Mouse (Mus musculus) retina, adult 2 months (tissue): ENCODE data around the gene Coa3.

ENCODE experiments used
- DNase-seq: peaks from one replicate; pipeline ENCODE4 v3.0.0-alpha.2; 2012; ENCODE audit warnings: low read depth, low spot score

The Coa3 gene

GRCm38 (mm10) chr11:101282896-101283295 is 4.0 kb upstream of the Coa3 start:
- DNase-seq: no peak

DNA sequence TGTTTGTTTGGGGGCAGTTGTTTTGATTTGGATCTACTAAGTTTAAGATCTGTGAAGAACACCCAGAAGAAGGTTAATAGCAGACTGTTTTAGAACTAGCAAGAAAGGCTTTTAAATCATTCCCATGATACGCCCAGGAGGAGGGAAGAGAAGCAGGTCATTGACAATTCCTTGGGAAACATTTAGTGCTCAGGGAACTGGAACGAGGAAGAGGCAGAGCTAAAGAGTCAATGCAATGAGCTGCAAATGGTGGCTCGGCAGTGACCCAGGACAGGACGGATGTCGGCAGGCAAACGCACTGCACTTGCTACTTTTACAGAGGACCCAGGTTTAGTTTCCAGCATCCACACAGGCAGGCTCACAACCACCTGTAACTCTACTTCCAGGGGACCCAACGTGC is 1.9 kb upstream of the Coa3 start:
- no peak for DNase-seq

DNA sequence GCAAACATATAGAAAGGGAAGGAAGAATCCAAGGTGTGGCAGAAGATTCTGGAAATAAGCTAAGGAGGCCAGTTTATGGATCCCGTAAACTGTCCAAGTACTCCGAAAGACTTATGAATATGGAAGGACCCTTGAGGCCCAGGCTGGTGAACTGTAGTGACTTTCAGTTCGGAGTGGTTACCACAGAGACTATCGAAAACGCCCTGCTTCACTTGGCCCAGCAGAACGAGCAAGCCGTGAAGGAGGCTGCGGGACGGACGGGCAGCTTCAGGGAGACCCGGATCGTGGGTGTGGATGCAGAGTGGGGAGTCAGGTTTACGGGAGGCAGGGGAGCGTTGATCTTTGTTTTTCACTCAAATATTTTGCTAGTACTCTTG is 267 bp upstream of the Coa3 start:
- DNase-seq: no peak

GRCm38 (mm10) chr11:101277381-101278222 is 1.3 kb downstream of the Coa3 start:
- DNase-seq: no peak

DNA sequence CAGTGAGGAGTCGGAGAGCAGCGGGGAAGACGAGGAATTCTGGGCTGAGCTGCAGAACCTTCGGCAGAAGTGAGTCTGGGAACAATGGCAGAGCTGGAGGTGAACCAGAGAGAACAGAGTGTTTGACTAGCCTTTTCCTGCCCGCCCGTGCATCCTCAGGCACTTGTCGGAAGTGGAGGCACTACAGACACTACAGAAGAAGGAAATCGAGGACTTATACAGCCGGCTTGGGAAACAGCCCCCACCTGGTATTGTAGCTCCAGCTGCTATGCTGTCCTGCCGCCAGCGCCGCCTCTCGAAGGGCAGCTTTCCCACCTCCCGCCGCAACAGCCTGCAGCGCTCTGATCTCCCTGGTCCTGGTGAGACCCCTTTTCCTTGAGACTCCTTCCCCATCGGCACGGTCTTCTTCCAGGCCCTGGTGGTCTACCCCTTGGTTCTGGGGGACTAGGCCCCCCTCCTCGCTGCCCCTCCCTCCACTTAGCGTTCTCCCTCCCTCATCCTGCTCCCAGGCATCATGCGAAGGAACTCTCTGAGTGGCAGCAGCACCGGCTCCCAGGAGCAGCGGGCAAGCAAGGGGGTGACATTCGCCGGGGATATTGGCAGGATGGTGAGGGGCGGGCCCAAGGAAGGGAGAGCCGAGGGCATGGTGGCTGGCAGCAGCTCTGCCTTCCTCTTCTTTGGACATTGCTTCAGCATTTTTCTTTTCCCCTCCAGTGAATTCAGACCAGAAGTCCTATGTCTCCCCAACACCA is 2.4 kb downstream of the Coa3 start:
- no peak for DNase-seq

- DNase-seq: no peak
Observed at GRCm38 (mm10) chr11:101275309-101275708, 3.6 kb downstream of the Coa3 start.

DNA sequence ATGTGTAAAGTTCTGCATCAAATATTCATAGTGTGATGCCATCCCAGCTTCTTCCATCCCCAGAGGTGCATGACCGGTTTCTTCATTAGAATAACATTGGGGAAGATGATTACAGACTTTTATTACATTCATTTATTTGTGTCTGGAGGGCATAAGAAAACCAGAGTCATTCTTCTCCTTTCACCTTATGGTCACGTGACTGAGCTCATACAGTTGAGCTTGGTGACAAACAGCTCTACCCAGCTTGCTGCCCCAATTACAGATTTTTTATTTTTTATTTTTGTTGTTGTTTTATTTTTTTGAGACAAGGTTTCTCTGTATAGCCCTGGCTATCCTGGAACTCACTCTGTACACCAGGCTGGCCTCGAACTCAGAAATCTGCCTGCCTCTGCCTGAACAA is 6.5 kb downstream of the Coa3 start:
- no peak for DNase-seq

DNA sequence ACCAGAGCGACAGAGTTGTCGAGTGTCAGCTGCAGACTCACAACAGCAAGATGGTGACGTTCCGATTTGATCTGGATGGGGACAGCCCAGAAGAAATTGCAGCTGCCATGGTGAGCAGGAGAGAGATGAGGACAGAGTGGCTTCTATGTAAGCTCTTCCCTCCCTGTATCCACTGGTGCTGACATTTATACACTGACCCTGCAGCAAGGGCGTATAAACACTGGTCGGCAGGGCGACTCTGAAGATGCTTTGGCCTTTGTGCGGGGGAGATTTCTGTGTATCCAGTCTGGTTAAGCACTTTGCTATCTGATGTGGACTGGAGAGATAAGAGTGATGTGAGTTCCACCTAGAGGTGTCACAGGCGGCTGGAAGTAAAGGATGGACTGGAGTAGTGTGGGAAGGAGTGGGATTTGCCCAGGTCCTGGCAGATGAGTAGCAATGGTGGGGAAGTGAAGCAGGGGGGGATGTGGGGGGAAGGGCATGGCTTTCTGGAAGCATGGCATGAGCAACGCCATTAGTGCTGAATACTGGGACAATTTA is 9.3 kb downstream of the Coa3 start:
- DNase-seq: peak; percentile 56

- no peak for DNase-seq
Observed at GRCm38 (mm10) chr11:101265906-101266305, 13.0 kb downstream of the Coa3 start.

DNA sequence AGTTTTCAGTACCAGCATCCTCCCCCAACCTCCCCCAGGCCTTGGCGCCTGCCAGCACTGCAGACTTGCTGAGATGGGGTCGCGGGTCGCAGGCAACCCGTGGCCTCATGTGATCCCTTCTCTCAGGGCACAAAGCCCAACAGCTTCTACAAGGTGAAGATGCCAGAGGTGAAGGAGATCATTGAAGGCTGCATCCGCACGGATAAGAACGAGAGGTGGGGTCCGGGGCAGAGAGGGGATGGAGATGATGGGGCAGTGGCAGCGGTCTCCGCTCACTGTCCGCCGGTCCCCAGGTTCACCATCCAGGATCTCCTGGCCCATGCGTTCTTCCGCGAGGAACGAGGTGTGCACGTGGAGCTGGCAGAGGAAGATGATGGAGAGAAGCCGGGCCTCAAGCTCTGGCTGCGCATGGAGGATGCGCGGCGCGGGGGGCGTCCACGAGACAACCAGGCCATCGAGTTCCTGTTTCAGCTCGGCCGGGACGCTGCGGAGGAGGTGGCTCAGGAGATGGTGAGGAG is 13.9 kb downstream of the Coa3 start:
- DNase-seq: no peak

DNA sequence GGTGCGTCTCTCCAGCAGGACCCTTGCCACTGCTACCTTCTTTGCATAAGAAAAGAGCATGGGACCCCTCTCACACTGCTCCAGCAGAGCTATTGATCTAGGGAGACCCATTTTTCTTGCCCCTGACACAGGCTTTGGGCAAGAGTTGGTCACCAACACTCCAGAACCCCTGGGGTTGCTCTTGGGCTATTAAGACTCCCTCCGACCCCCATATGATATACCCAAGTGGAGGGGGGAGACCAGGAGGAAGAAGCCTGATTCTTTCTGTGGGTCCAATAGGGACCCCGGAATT is 15.0 kb downstream of the Coa3 start:
- no peak for DNase-seq

- DNase-seq: no peak
Observed at GRCm38 (mm10) chr11:101263138-101263988, 15.6 kb downstream of the Coa3 start.

DNA sequence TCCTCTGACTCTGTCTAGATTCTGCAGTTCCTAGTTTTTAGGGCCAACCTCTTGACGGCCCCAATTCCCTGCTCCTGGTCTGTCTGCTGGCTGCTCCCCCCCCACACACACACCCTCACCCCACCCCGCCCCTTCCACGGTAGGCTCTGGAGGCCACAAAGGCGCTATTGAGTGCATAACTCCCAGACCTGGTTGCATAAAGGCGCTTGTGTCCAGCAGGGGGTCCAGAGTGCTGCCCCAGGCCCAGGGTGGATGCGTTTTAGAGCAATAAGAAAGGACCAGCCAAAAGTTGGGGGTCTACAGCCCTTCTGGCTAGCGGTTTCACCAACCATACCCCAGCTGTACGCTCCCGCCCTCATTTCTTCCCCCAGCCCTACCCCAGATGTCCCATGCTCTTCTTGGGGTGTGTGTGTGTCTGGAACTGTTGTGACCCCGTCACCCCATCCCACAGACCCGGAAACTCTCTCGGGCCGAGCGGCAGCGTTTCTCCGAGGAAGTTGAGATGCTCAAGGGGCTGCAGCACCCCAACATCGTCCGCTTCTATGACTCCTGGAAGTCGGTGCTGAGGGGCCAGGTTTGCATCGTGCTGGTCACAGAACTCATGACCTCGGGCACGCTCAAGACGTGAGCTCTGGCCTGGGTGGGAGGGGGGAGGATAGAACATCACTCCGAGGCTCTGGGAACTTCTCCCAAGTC is 16.5 kb downstream of the Coa3 start:
- DNase-seq: no peak

GRCm38 (mm10) chr11:101260826-101261380 is 18.0 kb downstream of the Coa3 start:
- no peak for DNase-seq

DNA sequence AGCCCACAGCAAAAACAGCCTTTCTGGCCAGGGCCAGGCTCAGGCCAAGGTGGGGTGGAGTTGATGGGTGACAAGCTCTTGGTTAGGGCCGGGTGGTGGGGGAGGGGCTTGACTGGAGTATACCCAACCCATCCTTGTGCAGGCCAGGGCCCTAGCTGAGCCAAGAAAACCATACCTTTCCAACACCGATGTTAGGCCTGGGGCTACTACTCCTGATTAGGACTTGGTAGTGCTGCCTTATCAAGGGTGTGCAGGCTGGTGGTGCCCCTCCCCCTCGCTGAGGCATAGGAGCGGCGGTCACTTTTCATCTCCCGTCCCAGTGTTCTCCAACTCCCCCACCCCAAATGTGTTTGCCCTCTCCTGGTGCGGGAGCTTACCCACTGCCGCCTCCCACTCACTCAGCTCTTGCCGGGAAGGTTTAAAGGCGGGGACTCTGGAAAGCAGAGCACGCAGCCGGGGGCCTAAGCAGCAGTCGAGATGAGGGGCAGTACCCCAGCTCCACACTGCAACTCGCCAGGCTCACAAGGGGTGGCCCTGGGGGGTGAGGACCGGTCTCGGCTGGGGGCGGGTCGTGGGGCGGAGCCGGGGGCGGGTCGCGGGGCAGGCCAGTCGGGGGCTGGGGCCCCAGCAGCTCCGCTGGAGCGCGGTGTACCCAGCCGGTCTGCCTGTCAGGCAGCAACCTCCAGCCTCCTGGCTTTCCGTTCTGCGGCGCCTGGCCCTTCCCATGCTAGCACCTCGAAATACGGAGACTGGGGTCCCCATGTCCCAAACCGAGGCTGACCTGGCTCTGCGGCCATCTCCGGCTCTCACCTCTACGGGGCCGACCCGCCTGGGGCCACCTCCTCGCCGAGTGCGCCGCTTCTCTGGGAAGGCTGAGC is 18.7 kb downstream of the Coa3 start, which contains the start of gene Wnk4:
TSS of gene Wnk4 (plus strand) at position 620 of the 878 bp plus-strand sequence.
- no peak for DNase-seq

DNA sequence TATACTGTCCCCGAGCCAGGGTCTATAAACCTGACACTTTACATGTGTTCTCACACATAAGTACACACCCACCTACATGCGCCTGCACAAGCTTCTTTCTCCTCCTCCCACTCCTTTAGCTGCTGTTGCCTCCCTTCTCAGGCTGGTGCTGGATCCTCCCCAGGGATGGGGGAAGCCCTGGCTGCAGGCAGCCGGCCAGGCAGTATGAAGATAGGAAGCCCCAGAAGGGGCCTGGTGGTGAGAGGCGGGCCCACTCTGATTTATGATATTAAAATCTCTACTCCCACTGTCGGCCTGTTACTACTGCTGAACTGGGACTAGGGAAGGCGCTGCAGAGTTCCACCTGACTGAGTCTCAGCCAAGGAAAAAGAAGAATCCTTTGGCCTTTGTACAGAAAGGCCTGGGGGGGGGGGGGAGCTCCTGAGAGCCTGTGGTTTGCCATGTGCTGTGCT is 19.6 kb downstream of the Coa3 start:
- no peak for DNase-seq

- DNase-seq: no peak
Observed at GRCm38 (mm10) chr11:101255826-101256775, 22.8 kb downstream of the Coa3 start.

DNA sequence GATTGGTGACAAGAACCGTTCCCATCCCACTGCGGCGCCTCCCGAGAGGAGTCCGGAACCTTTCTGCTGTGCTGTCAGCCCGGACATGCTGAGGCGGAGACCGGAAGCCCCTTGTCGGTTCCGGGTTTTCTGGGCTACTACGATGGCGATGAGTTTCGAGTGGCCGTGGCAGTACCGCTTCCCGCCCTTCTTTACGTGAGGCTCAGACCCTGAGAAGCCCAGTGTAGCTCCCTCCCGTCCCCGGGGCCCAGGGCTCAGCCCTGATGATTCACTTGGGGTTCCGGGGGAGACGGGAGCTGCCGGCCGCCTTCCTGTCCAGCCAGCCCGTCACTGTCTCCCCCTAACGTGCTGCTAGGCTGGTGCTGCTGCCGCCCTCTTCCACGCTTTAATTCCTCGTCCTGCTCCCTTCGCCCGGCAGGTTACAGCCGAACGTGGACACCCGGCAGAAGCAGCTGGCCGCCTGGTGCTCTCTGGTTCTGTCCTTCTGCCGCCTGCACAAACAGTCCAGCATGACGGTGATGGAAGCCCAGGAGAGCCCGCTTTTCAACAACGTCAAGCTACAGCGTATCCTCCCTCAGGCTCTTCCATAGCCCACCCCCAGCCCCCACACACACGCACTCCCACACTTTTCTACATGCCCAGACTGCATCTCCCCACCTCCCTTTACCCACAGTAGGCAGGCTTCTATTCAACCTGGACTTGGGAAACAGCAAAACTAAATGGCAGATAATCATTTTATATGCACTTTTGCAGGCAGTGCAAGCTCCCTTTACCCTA is 25.1 kb downstream of the Coa3 start, which contains the start of gene Vps25:
TSS of gene Vps25 (plus strand) at position 95 of the 777 bp plus-strand sequence.
- peak; percentile 77 for DNase-seq
